Mouse (Mus musculus): ENCODE measurements around the gene Qk.

Qk gene

GRCm38 (mm10) chr17:10325921-10326320 is 6.3 kb upstream of the Qk start:
- no peak for DNase-seq

- no peak for DNase-seq
Observed at GRCm38 (mm10) chr17:10321754-10322153, 2.1 kb upstream of the Qk start.

DNA sequence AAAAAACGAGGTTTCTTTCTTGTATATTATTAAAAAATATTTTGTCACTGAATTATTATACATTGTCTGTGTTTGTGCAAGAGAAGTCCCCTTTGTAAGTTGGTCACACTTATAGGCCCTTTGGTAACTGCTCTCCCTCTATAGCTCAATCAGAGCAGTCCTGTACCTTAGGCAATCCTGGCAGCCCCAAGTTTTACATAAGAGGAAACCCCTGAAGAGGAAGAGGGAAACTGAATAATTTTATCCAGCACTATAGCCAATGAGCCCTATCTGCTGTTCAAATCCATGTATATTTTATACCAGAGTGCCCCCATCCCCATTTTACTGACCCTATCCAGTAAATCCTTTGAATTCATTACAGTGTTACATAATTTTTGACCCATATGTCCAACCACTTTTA is 1.4 kb upstream of the Qk start:
- DNase-seq, result no peak

- no peak for DNase-seq
Observed at GRCm38 (mm10) chr17:10320456-10320790, 769 bp upstream of the Qk start.

DNA sequence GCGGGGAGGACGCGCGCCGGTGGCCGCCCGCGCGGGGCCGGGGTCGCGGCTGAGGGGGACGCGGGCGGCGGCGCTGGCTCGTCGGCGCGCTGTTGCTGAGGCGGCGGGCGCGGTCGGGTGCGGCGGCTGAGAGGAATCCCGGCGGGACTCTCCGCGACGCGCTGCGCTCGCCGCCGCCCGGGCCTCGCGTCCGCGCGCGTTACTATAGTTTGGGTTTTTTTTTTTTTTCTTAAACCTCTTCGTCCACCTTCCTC is 296 bp downstream of the Qk start:
- DNase-seq, result no peak

DNA sequence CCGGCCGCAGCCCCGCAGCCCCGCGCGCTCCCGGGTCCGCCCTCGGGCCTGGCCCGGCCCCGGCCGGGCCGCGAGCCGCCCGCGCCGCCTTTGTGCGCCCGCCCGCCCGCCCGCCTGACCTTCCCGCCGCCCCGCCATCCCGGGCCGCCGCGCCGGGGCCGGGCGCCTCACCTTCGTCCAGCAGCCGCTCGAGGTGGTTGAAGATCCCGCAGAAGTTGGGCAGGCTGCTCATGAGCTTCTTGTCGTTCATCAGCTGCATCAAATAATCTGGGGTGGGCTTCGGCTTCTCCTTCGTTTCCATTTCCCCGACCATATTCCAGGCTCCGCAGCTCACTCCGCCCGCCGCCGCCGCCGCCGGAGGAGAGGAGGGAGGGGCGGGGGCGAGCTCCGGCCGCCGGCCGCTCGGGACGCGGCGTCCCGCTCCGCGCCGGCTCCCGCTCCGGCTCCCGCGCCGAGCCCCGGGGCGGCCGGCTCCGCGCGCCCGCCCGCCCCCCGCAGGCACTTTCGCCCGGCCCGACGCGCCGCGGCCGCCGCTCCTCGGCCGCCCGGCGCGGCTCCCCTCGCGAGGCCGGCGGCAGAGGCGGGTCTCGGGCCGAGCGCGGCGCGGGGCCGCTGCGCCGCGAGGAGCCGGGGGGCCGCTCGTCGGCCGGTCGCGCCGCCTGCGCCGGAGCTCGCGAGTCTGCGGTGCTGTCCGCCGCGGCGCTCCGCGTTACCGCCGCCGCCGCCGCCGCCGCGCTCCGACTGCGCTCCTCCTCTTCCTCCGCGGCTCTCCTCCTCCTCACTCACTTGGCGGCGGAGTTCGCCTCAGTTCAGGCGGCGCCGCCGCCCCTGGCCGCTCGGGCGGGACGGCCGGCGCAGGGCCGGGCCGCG is 858 bp downstream of the Qk start:
- DNase-seq, result peak; percentile 76

GRCm38 (mm10) chr17:10317981-10318551 is 1.6 kb downstream of the Qk start:
- DNase-seq, result peak; percentile 74

DNA sequence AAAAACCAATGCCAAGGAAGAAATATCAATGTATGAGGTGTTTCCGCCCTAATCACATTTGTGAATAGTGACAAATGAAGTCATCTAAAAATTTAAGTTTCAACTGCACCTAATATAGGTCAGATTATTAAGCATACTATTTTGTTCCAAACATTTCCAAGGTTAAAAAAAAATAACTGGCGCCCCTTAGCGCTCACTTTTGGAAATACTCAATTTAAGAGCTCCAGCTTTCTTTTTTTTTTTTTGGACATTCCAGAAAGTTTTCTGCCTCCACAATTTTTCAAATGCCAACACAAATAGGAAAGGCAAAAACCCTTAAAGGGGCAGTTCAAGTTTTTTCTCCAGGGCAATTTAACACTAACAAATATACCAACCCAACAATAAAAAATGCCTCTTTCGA is 2.5 kb downstream of the Qk start:
- peak; percentile 45 for DNase-seq

DNA sequence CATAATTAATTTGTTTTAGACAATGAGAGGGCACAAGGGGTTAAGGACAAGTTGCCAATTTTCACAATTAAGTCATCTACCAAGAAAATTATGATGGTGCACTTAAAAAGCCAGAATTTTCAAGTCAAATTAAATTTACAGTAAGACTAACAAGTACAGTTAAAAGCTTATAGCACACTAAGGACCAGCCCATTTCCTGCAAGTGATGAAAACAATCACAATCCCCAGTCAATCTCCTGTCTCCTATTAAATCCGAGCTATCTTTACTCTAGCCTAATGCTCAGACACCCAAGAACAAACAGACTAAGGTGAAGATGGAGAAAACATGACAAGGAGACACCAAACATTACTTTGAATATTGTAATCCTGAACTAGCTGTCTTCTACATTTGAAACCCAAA is 3.2 kb downstream of the Qk start:
- DNase-seq, result no peak

DNA sequence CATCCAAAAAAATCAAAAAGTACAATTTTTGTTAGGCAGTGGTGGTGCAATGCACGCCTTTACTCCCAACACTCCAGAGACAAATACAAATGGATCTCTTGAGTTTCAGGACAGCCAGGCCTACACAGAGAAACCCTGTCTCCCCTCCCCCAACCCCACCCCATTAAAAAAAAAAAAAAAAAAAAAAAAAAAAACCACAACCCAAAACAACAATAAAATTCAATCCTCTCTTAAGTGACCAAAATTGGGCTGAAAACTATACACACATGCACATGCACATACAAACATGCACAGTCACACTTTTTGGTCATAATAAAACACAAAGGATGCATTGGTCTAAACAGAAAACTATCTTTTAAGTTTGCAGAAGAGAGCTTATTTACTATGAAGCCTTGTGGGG is 9.6 kb downstream of the Qk start:
- no peak for DNase-seq

- peak; percentile 25 for DNase-seq
Observed at GRCm38 (mm10) chr17:10309135-10309623, 10.5 kb downstream of the Qk start.

DNA sequence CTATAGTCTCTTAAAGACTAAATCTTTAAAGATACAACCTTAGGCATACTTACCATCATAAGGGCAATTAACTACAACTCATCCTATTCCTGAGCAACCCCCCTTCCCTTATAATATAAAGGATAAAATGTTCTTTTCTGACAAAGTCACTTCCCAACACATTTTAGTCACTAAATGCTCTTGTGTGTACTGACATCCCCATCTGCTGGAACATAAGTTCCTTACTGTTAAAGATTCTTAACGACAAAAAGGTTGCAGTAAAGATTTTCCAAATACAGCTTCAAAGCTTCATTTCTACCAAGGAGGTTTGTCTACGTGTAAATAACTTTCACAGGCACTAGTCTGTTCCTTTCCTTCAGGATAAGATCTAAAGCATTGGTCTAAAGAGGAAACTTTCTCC is 13.2 kb downstream of the Qk start:
- no peak for DNase-seq

DNA sequence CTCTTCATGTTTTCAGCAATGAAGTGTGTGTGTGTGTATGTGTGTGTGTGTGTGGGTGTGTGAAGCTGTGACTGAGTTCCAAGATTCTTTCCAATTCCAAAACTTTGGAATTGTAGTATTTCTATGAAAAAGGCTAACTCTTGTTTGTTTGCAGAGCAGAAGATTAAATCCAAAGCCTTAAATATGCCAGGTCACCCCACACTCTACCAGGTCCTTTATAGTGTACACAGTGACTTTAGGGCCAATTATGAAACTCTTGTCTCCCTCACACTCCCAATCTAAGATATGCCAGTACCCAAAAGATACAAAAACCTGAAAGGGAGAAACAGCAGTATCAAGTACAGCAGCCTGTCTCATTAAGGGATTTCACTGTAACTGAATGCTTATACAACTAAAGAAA is 15.7 kb downstream of the Qk start:
- no peak for DNase-seq

DNA sequence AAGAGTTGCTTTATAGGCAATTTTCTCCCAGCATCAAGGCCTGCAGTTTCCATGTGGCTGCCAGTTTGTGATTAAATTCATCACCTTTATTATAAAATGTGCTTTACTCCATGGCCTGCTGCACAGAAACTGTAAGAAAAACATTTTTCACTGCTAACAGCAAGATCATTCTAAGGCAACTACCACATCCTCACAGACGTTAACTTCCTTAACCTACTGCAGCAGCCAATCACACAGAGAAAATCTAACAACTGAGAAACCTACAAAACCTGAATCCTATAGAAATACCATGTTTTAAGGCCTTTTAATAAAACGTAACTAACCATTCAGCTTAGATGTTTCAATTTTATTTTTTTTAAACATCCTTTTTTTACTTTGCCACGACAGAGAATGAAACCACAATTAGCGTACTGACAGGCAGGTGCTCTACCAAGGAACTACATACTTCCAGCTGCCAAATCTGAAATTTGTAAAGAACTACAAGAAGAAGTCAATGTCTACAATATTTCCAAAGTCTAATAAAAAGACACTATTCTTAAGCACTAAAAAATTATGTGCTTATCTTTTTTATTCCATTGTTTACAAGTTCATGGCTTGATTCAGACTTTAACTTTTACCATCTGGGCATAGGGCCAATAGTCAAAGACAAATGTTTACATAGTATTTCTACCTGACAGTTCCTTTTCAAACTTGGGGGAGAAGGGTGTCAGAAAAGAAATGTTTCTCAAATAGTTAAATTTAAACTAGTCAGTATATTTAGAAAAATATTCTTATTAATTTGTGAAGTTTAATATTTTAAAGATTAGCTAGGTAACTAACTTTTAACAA is 18.5 kb downstream of the Qk start:
- DNase-seq, result no peak

DNA sequence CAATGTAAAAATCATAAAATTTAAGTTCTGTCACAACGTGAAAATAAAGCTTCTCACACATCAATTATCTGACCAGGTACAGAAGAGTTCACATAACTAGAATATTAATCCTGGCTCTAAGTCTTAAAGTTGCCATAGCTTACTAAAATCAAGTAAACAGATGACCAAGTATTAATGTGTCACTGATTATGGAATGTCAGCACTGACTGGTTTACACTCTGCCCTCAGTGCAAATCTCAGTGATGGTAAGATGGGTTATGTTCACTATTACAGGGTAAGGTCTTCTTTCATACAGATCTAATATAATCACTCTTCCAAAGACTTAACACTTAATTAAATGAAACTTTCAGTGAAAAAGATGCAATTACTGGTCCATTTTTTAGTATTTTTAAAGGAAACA is 20.3 kb downstream of the Qk start:
- DNase-seq, result no peak

- no peak for DNase-seq
Observed at GRCm38 (mm10) chr17:10292520-10292919, 27.1 kb downstream of the Qk start.

DNA sequence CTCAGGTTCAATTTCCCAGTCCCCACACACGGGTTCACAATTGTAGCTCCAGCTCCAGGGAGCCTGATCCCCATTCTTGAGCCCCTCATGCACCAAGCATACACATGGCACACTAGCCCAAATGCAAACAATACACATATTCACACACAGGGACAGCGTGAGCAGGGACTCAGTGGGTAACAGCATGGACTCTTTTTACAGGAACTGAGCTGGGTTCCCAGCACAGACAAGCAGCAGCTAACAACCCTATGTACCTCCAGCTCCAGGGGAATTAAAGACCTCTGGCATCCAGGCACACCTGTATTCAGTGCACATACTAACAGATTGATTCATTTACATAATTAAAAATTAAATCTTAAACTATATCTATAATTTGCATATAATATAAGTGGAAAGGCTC is 34.9 kb downstream of the Qk start:
- no peak for DNase-seq

DNA sequence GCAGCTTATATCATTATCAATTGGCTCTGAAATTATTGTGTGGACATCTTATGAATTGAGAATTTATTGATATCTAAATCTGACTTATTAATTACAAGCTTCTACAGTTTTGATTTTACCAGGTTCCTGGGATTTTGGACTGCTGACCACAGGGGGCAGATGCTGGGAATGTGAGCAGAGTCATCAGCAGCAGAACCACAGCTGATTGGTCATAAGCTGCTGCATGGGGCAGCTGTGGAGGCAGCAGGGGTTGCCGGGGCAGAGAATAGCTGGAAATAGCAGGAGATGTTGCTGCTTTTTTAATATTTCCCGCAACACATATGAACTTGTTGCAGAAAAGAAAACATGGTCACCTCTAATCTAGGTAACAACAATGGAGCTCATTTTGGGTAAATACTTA is 40.1 kb downstream of the Qk start:
- no peak for DNase-seq

- DNase-seq, result no peak
Observed at GRCm38 (mm10) chr17:10269518-10269917, 50.1 kb downstream of the Qk start.

DNA sequence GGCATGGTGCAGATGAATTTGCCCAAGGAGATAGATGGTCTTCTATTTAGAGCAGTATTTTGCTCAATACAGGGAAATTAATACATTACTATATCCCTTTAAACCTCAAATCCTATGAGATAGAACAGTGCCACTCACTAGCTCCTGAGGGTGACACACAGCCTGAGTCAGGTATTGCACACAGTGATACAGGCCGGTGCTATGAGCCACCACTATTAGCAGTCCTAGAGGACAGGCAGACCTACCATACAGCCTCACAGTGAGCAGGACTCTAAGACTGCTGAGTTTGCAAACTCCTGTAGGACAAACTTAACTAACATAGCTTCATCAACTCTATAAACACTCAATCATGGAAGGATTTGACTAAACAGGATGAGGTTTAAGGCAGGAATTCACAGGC is 51.2 kb downstream of the Qk start:
- no peak for DNase-seq

- no peak for DNase-seq
Observed at GRCm38 (mm10) chr17:10266207-10266606, 53.4 kb downstream of the Qk start.

DNA sequence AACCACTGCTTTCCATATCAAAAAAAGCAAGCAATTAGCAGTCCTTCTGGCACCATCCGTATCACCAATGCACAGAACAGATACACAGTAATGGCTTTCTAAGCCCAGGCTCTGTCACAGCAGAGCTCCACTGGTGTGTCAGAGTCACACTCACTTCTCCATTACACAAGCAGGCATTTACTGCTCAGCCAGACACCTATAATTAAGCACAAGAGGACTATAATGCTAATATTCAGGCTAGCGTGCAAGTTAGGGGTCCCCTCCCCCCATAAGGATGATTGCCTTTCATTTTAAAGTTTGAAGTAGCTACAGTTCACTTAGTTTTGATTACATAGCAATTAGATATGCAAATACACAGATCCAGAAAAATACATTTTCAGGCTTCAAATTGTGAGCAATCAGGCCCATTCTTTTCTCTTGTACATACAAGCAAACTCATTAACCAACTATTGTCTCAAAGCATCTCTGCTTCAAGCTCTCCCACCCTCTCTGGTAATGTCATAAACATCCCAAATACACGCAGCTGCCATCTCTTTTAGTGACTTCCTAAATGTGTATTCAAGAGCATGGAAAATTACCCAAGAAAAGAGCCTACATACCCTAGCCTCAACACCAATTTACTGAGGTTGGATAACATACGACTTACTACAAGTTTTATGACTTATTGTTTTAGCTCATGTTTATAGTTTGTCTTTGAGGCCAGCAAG is 68.2 kb downstream of the Qk start:
- DNase-seq, result no peak

DNA sequence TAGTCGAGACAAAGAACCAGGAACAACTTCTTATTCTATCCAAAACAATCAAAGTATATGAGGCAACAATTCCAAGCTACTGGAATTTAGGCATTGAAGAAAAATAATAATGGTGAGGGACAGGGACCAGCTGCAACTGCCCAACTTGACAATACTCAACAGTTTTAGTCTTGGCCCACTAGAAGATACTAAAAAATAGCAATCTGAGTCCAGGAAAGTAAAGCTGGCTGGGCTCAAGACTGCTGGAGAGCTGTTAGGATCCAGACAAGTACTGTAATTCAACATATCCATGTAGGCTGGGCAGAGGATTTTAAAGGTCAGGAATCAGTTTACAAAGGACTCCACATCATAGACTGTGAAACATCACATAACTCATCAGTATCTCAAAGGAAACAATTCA is 79.6 kb downstream of the Qk start:
- DNase-seq, result no peak

GRCm38 (mm10) chr17:10236595-10236994 is 83.1 kb downstream of the Qk start:
- DNase-seq, result no peak

Data from kidney, adult 18-20 months (tissue).